Mouse (Mus musculus) left cerebral cortex, adult 11 months (tissue): ENCODE measurements at regions not wholly inside any gene's neighbourhood (a gene's known extent, or its start where the extent isn't known, plus 50 kb on each side); places are given as distances from the start of the nearest gene placed in this dataset.
A peak's percentile ranks its signal among the peaks of the same experiment; 100 is the strongest.

Experiments
- DNase-seq: peaks from one replicate; pipeline ENCODE4 v3.0.0; 2022; ENCODE audit warnings: low spot score

GRCm38 (mm10) chr7:129771876-129772275, 180.2 kb downstream of the Wdr11 start:
- DNase-seq = no peak

DNA sequence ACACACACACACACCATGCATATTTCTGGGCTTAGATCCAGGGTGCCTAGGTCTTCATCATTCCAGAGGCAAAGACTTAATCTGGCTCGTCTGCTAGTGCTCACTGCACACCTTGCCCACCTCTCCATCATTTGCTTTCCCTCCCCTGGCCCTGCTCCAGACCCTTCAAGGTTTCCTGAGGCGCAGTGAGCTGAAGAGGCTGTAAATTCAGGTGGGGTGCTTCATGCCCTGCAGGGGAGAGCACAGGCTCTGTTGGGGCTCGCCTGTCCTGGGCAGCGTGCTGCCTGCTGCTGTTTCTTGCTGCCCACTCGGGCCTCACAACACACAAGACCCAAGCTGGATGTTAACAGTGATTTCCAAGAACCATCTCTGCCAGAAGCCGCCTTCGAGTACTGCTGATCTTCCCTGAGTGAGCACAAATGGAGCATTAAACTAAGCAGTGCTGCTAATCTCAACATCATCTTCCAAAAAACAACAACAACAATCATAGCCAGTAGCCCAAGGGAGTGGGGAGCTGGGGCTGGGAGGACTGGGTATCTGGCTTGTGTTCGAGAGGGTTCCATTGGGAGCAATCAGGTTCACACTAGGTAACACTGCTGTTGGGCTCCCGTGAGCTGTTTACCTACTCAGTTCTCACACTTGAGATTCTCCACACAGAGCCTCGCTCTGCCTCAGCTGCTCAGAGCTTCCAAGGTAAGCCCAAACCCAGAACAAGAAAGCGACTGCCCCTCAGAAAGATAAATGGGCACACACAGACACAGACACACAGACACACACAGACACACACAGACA, 181.1 kb downstream of the Wdr11 start:
- DNase-seq = no peak

- no peak for DNase-seq
Measured at GRCm38 (mm10) chr7:129774261-129774861, 182.7 kb downstream of the Wdr11 start.

DNA sequence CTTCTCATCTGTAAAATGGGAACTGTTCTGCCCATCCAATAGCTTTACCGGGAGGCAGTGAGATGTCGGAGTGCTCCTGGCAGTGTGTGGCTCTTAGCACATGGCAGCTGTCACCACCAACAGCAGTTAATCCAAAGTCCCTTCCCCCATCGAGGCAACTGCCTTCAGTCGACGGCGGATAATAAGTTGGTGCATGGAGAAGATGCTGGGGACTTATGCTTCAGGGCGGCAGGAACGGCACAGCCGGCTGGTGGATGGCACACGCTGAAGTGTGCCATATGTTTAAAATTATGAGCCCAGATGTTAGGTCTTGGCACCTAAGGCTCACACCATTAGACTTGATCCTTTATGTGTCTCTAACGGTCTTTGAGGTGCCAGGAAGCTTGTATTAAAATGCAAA, 183.5 kb downstream of the Wdr11 start:
- DNase-seq = no peak

- DNase-seq = peak; percentile 19
Measured at GRCm38 (mm10) chr7:129778842-129779421, 187.3 kb downstream of the Wdr11 start.

DNA sequence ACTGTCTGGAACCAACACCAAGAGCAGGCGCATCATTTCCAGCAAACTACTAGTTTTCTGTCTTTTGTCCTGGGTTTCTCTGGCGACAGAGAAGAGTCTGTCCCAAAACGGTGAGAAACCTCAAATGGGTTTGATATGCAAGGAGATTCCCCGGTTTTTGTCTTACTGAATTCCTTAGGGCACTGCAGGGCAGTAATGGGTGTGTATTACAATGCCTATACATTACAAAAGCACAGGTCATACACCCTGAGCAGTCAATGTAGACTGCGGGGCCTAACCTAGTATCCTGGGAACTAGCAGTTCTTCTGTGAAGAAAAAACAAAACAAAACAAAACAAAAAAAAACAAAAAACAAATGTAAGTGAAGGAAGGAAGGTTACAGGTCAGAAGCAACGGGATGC, 188.3 kb downstream of the Wdr11 start:
- DNase-seq = no peak

- no peak for DNase-seq
Measured at GRCm38 (mm10) chr7:129781756-129782155, 190.1 kb downstream of the Wdr11 start.

DNA sequence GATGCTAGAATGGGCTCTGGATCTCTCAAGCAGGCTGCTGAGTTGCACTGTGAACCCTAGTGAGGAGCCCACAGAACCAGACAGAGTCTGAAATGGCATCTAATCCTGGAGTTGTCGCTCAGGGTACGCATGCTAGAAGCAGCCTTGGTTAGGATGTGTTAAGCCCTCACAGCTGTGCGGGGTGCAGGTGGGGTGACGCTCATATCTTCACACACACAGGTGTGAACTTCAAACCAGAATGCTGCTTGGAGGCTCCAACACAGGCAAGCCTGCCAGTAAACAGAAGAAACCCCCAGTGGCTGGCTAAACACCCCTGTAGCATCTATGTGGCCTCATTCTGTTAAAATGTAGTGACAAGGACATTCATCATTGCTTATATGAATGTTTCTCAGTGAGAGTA, 193.3 kb downstream of the Wdr11 start:
- DNase-seq = no peak

DNA sequence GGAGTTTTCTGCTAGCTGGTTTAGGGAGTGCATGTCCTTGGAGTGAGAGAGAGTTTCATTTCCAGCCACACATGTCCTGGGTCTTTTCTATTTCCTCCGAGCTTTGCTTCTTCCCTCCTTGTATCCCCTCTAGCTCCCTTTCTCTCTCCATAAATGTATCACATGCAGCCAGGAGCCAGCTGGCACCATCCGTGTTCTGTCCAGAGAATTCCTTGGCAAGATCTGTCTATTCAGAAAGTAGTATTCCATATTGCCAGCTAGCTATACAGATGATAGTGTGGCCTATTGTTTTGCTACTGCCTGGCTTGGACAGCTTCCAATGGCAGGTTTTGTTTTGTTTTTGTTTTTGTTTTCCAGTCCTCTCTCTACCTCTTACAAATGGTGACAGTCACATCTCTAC, 195.3 kb downstream of the Wdr11 start:
- DNase-seq = no peak

- no peak for DNase-seq
Measured at GRCm38 (mm10) chr7:129787736-129788135, 196.1 kb downstream of the Wdr11 start.

- no peak for DNase-seq
Measured at GRCm38 (mm10) chr7:129789461-129789860, 197.8 kb downstream of the Wdr11 start.

- DNase-seq = no peak
Measured at GRCm38 (mm10) chr7:129790590-129791449, 199.2 kb downstream of the Wdr11 start.

DNA sequence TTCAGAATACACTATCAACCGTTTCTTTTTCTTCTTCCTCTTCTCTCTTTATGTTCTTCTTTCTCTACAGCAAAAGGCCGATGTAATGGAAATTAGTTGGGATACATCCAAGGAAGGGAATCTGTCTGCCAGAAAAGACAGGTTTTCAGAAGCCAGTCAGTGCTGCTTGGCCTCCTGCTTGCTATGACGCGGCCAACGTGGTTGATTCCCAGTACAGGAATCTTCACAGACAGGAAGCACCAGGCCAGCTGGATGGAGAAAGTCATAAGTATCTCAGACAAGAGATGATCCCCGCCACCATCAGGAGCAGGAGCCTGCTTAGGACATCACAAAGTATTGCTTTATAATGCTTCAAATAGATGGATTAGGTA, 199.8 kb downstream of the Wdr11 start:
- no peak for DNase-seq

DNA sequence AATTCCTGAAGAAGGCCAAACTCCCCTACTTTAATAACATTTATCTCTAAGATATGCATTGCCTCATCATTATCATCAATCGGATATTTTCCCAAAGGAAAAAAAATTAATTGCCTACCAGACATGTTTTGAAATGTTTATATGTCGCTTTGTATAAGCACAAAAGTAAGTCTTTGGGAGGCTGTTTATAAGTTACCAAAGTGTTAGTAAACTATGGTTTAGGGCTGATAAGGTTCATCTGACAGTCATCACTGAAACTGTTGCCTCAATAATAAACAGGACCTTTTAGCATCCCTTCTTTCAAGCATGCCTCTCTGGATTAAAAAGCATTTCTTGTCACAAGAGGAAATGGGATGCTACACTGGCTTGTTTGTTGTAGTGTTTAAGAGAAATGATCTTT, 202.1 kb downstream of the Wdr11 start:
- no peak for DNase-seq

DNA sequence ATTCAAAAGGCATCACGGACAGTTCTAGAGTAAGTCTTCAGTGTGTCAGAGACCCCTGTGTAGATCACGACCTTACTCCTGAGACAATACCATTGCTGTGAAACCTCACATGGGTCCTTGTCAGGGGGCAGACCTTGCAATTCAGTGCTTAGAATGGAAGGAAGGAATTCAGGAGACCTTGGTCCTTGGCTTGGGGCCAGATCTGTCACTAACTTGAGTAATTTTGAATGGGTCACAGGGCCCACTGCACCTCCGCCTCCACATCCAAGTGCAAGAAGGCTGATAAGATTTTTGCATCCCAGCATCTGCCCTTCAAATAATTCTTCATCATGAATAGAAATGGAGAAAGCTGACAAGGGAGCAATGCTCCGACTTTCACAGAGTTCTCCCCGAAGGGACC, 202.6 kb downstream of the Wdr11 start:
- DNase-seq = no peak

DNA sequence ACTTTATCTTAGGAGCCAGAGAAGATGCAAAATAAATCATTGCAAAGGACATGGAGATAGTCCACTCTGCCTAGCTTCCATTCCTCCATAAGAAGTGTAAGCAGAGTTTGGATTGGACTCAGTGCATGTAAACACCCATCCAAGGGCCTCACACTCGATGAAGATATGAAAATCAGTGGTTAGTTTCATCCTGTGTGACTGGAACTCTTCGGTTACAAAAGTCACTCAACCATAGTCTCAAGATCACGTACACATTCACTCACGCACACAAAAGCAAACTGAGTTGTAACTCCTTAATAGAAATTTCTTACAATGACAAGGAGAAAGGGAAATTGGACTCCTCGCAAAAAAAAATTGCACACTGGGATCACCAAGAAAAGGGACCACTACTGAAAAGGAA, 206.9 kb downstream of the Wdr11 start:
- no peak for DNase-seq

GRCm38 (mm10) chr7:129800461-129800867, 208.8 kb downstream of the Wdr11 start:
- no peak for DNase-seq

DNA sequence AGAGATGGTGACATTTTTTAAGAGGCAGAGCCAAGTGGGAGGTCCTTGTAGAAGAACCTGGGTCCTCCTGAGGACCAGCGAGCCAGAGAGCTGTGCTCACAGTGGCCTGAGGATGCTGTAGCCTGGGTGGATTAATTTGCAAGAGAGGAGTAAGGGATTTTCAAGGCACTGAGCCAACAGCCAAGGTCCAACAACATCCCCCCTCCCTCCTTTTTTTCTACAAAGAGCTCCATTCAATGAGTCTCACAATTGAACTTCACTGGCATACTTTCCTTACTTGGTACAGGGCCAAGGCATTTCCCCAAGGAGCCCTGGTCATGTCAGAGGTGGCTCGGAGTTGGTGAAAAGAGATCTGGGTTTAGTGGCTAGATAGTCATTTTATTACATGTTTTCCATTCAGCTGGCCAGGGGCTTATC, 209.8 kb downstream of the Wdr11 start:
- peak; percentile 26 for DNase-seq

- no peak for DNase-seq
Measured at GRCm38 (mm10) chr7:129802168-129802567, 210.5 kb downstream of the Wdr11 start.

DNA sequence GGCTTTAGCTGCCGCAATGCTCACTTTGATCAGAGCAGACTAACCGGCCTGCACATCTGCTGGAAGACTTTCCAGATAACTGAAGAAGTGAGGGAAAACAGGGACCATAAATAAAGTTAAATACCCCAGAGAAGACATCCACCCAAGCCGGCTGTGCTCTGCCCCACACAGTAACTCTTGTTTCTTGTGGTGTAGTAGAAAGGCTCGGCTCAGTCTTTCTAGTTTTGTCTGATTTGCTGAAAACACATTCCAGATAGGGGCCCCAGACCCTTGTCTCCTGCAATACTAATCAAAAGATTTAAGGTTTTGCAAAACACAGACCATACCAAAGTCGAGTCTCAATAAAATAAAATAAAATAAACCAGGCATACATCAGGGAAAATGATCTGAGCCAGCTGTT, 213.7 kb downstream of the Wdr11 start:
- no peak for DNase-seq

DNA sequence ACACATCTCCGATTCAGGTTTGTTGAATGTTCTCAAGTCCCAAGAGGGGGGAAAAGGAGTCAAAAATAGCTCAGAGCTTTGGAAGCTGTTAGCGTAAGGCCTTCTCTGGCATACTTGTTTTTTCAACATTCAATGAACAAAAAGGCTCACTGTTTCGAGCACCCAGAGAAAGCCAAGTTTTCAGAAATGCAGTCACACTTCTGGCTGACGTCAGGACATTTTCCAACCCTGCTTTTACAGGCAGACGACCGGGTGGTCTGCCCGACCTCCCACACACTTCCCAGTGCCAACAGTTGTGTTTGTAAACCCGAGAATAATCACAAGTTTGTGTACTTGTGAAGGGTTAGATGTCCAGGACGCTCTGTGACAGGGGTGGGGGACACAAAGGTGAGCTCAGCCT, 218.5 kb downstream of the Wdr11 start:
- DNase-seq = peak; percentile 22

- DNase-seq = no peak
Measured at GRCm38 (mm10) chr7:129810565-129810964, 218.9 kb downstream of the Wdr11 start.
